ENCODE assay signal across 9 mouse cellular contexts in the genomic region with DNA sequence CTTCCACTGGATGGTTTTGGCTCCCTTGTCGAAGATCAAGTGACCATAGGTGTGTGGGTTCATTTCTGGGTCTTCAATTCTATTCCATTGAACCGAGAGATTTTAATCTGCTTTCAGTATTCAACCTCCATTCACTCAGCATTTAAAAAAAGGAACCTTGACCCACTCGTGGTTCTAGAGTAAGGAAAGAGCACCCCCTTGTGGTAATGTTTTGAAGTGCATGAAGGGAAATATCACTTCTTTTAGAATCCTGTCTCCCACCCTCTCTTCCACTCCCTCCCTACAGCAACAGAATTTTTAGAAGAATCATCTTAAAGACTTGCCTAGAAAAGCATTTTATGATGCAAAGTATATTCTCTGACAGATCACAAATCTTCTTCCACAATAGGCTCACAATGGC.
DNase-seq lines count a peak whose midpoint lies in the region; ATAC-seq and TF ChIP-seq lines count a peak whose summit lies in the region.
"Had no signal": no experiment of that assay in that cellular context is flagged by ENCODE, and none has a peak within 500 bp of the region (broad histone marks: within the 10 kb centered on the region; RNA-seq: fewer than 3 reads in every experiment).

No protein-coding gene starts in this region.

- H3K4me2 ChIP-seq in intestine, postnatal 0 days (replicated peaks; ENCODE audit: low read depth): no peak overlapping the region
- H3K4me2 ChIP-seq in intestine, embryonic 15.5 days (replicated peaks): no peak overlapping the region
- H3K4me2 ChIP-seq: embryonic facial prominence, embryonic 12.5 days; neural tube, embryonic 13.5 days had no signal

- H3K36me3 ChIP-seq in intestine, postnatal 0 days (ENCODE audit: control insufficient read depth, insufficient read depth): no peaks in the 10 kb centered on the region
- H3K36me3 ChIP-seq in intestine, embryonic 15.5 days: no peaks in the 10 kb centered on the region
- H3K36me3 ChIP-seq in forebrain, embryonic 10.5 days (replicated peaks): no peaks in the 10 kb centered on the region
- H3K36me3 ChIP-seq: embryonic facial prominence, embryonic 12.5 days; neural tube, embryonic 13.5 days had no signal

- H3K27me3 ChIP-seq in intestine, postnatal 0 days (replicated peaks; ENCODE audit: control insufficient read depth, insufficient read depth, low read length): no peaks in the 10 kb centered on the region
- H3K27me3 ChIP-seq in intestine, embryonic 15.5 days (replicated peaks): no peaks in the 10 kb centered on the region
- no peaks in the 10 kb centered on the region for H3K27me3 ChIP-seq in forebrain, embryonic 10.5 days (ENCODE audit: poor library complexity, severe bottlenecking)
- H3K27me3 ChIP-seq: embryonic facial prominence, embryonic 12.5 days; neural tube, embryonic 13.5 days had no signal

- 21% methylated on average over 3 of the region's 3 CpGs for WGBS in intestine, postnatal 0 days
- WGBS in intestine, embryonic 15.5 days: 20% methylated on average over 3 of the region's 3 CpGs
- 22% methylated on average over 3 of the region's 3 CpGs for WGBS in forebrain, embryonic 10.5 days

- DNase-seq in testis, postnatal 10 days (ENCODE audit: low spot score): peak; percentile 31
- no peak for DNase-seq in testis, postnatal 14 days (ENCODE audit: low spot score)
- DNase-seq in brain, embryonic 14.5 days (ENCODE audit: low read depth): peak; percentile 38
- DNase-seq in lung, postnatal 10 days: peak; percentile 53
- DNase-seq in forebrain, embryonic 10.5 days (ENCODE audit: extremely low spot score, low spot score): no peak

- no peaks in the 10 kb centered on the region for H3K4me1 ChIP-seq in intestine, postnatal 0 days (replicated peaks; ENCODE audit: control insufficient read depth, insufficient read depth, low read length)
- no peaks in the 10 kb centered on the region for H3K4me1 ChIP-seq in intestine, embryonic 15.5 days (replicated peaks)
- no peaks in the 10 kb centered on the region for H3K4me1 ChIP-seq in forebrain, embryonic 10.5 days
- H3K4me1 ChIP-seq: embryonic facial prominence, embryonic 12.5 days; neural tube, embryonic 13.5 days had no signal

- peak; percentile 74 for TF ChIP-seq CTCF in intestine, postnatal 0 days (IDR thresholded peaks at IDR 0.05; ENCODE audit: low read depth)
- TF ChIP-seq CTCF in brain, embryonic 14.5 days (IDR thresholded peaks at IDR 0.05; ENCODE audit: borderline replicate concordance, extremely low read depth, insufficient read depth, insufficient read length): peak; percentile 37; the same call in 1 of the 2 replicates

- no peak overlapping the region for H3K9ac ChIP-seq in intestine, postnatal 0 days (ENCODE audit: low read depth, low read length)
- H3K9ac ChIP-seq in intestine, embryonic 15.5 days: no peak overlapping the region
- H3K9ac ChIP-seq: embryonic facial prominence, embryonic 12.5 days; neural tube, embryonic 13.5 days had no signal

- H3K9me3 ChIP-seq in intestine, postnatal 0 days (ENCODE audit: control insufficient read depth): no peaks in the 10 kb centered on the region
- H3K9me3 ChIP-seq in intestine, embryonic 15.5 days: no peaks in the 10 kb centered on the region
- no peaks in the 10 kb centered on the region for H3K9me3 ChIP-seq in forebrain, embryonic 10.5 days
- H3K9me3 ChIP-seq: embryonic facial prominence, embryonic 12.5 days had no signal

- no peak for TF ChIP-seq POLR2A in brain, embryonic 14.5 days (IDR thresholded peaks at IDR 0.05; ENCODE audit: borderline replicate concordance, extremely low read depth, insufficient read depth, insufficient read length, poor library complexity, severe bottlenecking)

- ATAC-seq in intestine, postnatal 0 days: no peak
- no peak for ATAC-seq in intestine, embryonic 15.5 days

- H3K4me3 ChIP-seq in intestine, postnatal 0 days (ENCODE audit: low read depth, low read length): no peak overlapping the region
- no peak overlapping the region for H3K4me3 ChIP-seq in intestine, embryonic 15.5 days (replicated peaks)
- no peak overlapping the region for H3K4me3 ChIP-seq in forebrain, embryonic 10.5 days
- H3K4me3 ChIP-seq: embryonic facial prominence, embryonic 12.5 days; neural tube, embryonic 13.5 days had no signal

- H3K27ac ChIP-seq in intestine, postnatal 0 days (ENCODE audit: low read depth, low read length): no peak overlapping the region
- H3K27ac ChIP-seq in intestine, embryonic 15.5 days: no peak overlapping the region
- no peak overlapping the region for H3K27ac ChIP-seq in forebrain, embryonic 10.5 days
- H3K27ac ChIP-seq: embryonic facial prominence, embryonic 12.5 days; neural tube, embryonic 13.5 days had no signal

Comparison
In these comparisons a context has a peak if more than half of its experiments do, and no peak if none do; other contexts are left out.
1. DNase-seq: peak in testis, postnatal 10 days (single experiment), brain, embryonic 14.5 days (single experiment) and lung, postnatal 10 days (single experiment); none in testis, postnatal 14 days (single experiment) and forebrain, embryonic 10.5 days (single experiment).